Mouse (Mus musculus) ES-Bruce4 (cell line): ENCODE results near the gene Grin3b.

Source experiments
- CTCF ChIP-seq: IDR thresholded peaks from one replicate; pipeline ENCODE4 v1.8.1; 2011; ENCODE audit warnings: low read depth, low read length
- EP300 ChIP-seq: IDR thresholded peaks from 2 replicates; pipeline ENCODE4 v1.6.1; 2011; ENCODE audit warnings: low read depth, low read length; ENCODE audit not compliant: insufficient read depth
- POLR2A ChIP-seq: IDR thresholded peaks from one replicate; pipeline ENCODE4 v1.8.1; 2011; ENCODE audit warnings: low read length; ENCODE audit not compliant: insufficient read depth

DNA sequence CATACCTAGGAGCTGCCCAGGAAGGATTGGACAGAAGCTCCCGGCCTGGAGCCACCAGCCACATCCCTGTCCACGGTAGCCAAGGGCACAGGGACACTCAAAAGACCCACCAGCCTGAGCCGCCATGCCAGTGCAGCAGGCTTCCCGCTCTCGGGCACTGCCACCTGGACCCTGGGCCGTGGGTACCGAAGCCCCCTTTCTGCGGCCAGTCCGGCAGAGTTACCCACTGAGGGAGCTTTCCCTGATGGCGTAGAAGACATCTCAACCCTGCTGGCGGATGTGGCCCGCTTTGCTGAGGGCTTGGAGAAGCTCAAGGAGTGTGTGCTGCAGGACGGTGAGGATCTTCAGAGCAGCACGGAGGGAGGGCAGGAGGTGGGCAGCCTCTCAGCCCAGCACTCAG is 47.3 kb downstream of the Grin3b start:
- TF ChIP-seq EP300, result no peak
- no peak for TF ChIP-seq CTCF
- no peak for TF ChIP-seq POLR2A
